Mouse (Mus musculus) CH12.LX (cell line): ENCODE data around the gene Nsg1. TPM values are rescaled to one million over a fixed set of nuclear protein-coding genes. Genes with fewer than 3 reads are reported as not detected.

Experiments
- DNase-seq: peaks from one replicate; pipeline ENCODE4 v3.0.0-alpha.2; 2013; ENCODE audit errors: extremely low read depth
- H3K27ac ChIP-seq: 2 replicates; pipeline ENCODE4 v1.5.1; 2012; ENCODE audit warnings: low read depth, mild to moderate bottlenecking, control low read depth, moderate library complexity; ENCODE audit not compliant: insufficient read depth
- H3K27me3 ChIP-seq: replicated peaks from 2 replicates; pipeline ENCODE3; 2012; ENCODE audit warnings: inconsistent platforms
- H3K36me3 ChIP-seq, 2 experiments: replicated peaks in 1 of 2; 2 replicates each; pipeline versions ENCODE3 to v1.6.1; 2012; ENCODE audit warnings: inconsistent platforms in 1 of 2, low read length in 1 of 2, mild to moderate bottlenecking in 1 of 2, mixed read lengths in 1 of 2, moderate library complexity in 1 of 2; ENCODE audit not compliant: control insufficient read depth in 1 of 2, insufficient read depth in 1 of 2
- H3K4me1 ChIP-seq, 2 experiments: 2 replicates each; pipeline ENCODE4 v1.6.1; 2012; ENCODE audit warnings: inconsistent platforms in 1 of 2, moderate library complexity in 1 of 2; ENCODE audit not compliant: insufficient read depth in 2 of 2, control insufficient read depth in 1 of 2
- H3K4me2 ChIP-seq: 2 replicates; pipeline ENCODE4 v1.6.1; 2012; ENCODE audit warnings: low read depth, mild to moderate bottlenecking, control low read depth; ENCODE audit not compliant: poor library complexity, insufficient read depth, severe bottlenecking
- H3K4me3 ChIP-seq, 3 experiments: fragments of 150-350 bp in 1 of 3; sonication (generic) in 1 of 3; replicated peaks in 1 of 3; 2 replicates each; pipeline versions ENCODE3 to v1.5.1; 2011 to 2012; ENCODE audit warnings: low read depth in 2 of 3, low read length in 2 of 3, mild to moderate bottlenecking in 2 of 3, moderate library complexity in 2 of 3, control low read depth in 1 of 3, improper control_type of control experiment in 1 of 3, inconsistent platforms in 1 of 3, mixed read lengths in 1 of 3; ENCODE audit not compliant: poor library complexity in 1 of 3
- H3K79me2 ChIP-seq: replicated peaks from 2 replicates; pipeline ENCODE4 v1.6.1; 2012; ENCODE audit warnings: mild to moderate bottlenecking, moderate library complexity; ENCODE audit not compliant: control insufficient read depth, poor library complexity, insufficient read depth, severe bottlenecking; ENCODE audit errors: extremely low read depth
- H3K9ac ChIP-seq: 2 replicates; pipeline ENCODE4 v1.6.1; 2012; ENCODE audit warnings: low read depth, mild to moderate bottlenecking, control low read depth, moderate library complexity; ENCODE audit not compliant: insufficient read depth
- H3K9me3 ChIP-seq: replicated peaks from 2 replicates; pipeline ENCODE3; 2012; ENCODE audit warnings: low read length, inconsistent platforms, mixed read lengths
- CTCF ChIP-seq, 2 experiments: IDR thresholded peaks in 1 of 2; conservative IDR thresholded peaks in 1 of 2; 2 replicates each; pipeline ENCODE4 v1.5.1; 2011 to 2012; ENCODE audit warnings: low read depth in 2 of 2, low read length in 2 of 2, improper control_type of control experiment in 1 of 2, inconsistent platforms in 1 of 2, mild to moderate bottlenecking in 1 of 2, moderate library complexity in 1 of 2
- ELF1 ChIP-seq: IDR thresholded peaks from 2 replicates; pipeline ENCODE4 v1.6.1; 2014; ENCODE audit warnings: low read depth, mild to moderate bottlenecking, inconsistent platforms, low read length, improper control_type of control experiment
- EP300 ChIP-seq: IDR thresholded peaks from 2 replicates; pipeline ENCODE4 v1.6.1; 2011; ENCODE audit warnings: low read length, improper control_type of control experiment
- IRF4 ChIP-seq: IDR thresholded peaks from 2 replicates; pipeline ENCODE4 v1.6.1; 2014; ENCODE audit warnings: low read depth, mild to moderate bottlenecking, inconsistent platforms, low read length, improper control_type of control experiment
- JUN ChIP-seq: IDR thresholded peaks from 2 replicates; pipeline ENCODE4 v1.6.1; 2011; ENCODE audit warnings: low read depth, mild to moderate bottlenecking, low read length, improper control_type of control experiment, moderate library complexity; ENCODE audit not compliant: insufficient read depth
- MAFK ChIP-seq: IDR thresholded peaks from 2 replicates; pipeline ENCODE4 v1.6.1; 2011; ENCODE audit warnings: low read length, improper control_type of control experiment; ENCODE audit not compliant: insufficient replicate concordance
- MEF2A ChIP-seq: IDR thresholded peaks from 2 replicates; pipeline ENCODE4 v1.6.1; 2014; ENCODE audit warnings: low read depth, mild to moderate bottlenecking, inconsistent platforms, low read length, improper control_type of control experiment, borderline replicate concordance
- NELFE ChIP-seq: IDR thresholded peaks from 2 replicates; pipeline ENCODE4 v1.6.1; 2011; ENCODE audit warnings: low read depth, low read length, improper control_type of control experiment
- NRF1 ChIP-seq: IDR thresholded peaks from 2 replicates; pipeline ENCODE4 v1.6.1; 2014; ENCODE audit warnings: low read depth, mild to moderate bottlenecking, inconsistent platforms, low read length, improper control_type of control experiment, moderate library complexity
- PAX5 ChIP-seq: IDR thresholded peaks from 2 replicates; pipeline ENCODE4 v1.6.1; 2012; ENCODE audit warnings: low read length, inconsistent platforms, mixed read lengths
- RCOR1 ChIP-seq: conservative IDR thresholded peaks from 2 replicates; pipeline ENCODE4 v1.6.1; 2012; ENCODE audit warnings: low read depth, mild to moderate bottlenecking, inconsistent platforms, low read length, improper control_type of control experiment
- SIN3A ChIP-seq: IDR thresholded peaks from 2 replicates; pipeline ENCODE4 v1.6.1; 2012; ENCODE audit warnings: low read length, improper control_type of control experiment, inconsistent platforms
- TBP ChIP-seq: conservative IDR thresholded peaks from 2 replicates; pipeline ENCODE4 v1.6.1; 2011; ENCODE audit warnings: low read depth, low read length, improper control_type of control experiment
- USF1 ChIP-seq: IDR thresholded peaks from 2 replicates; pipeline ENCODE4 v1.6.1; 2014; ENCODE audit warnings: low read depth, mild to moderate bottlenecking, inconsistent platforms, low read length, improper control_type of control experiment
- ZC3H11A ChIP-seq: IDR thresholded peaks from 2 replicates; pipeline ENCODE4 v1.6.1; 2012; ENCODE audit warnings: low read depth, mild to moderate bottlenecking, inconsistent platforms, low read length, improper control_type of control experiment
- ZKSCAN1 ChIP-seq: IDR thresholded peaks from 2 replicates; pipeline ENCODE4 v1.6.1; 2012; ENCODE audit warnings: low read depth, inconsistent platforms, low read length, improper control_type of control experiment, borderline replicate concordance
- ZMIZ1 ChIP-seq: IDR thresholded peaks from 2 replicates; pipeline ENCODE4 v1.6.1; 2012; ENCODE audit warnings: low read depth, mild to moderate bottlenecking, inconsistent platforms, low read length, improper control_type of control experiment
- ZNF384 ChIP-seq: IDR thresholded peaks from 2 replicates; pipeline ENCODE4 v1.6.1; 2012; ENCODE audit warnings: low read depth, low read length, improper control_type of control experiment, inconsistent platforms
- dilution Hi-C: fragments of 300-500 bp; cut with MboI; formaldehyde crosslinking; loops from 2 replicates; pipeline ENCODE4 v1.14.3; 2020; ENCODE audit warnings: low sequenced_read_pairs; ENCODE audit not compliant: extremely low pct_unique_long_range_greater_than_20kb, extremely low pct_ligation_motif_present
- in situ Hi-C: fragments of 300-500 bp; cut with MboI; formaldehyde crosslinking; loops from 3 replicates; pipeline ENCODE4 v1.14.3; 2019; ENCODE audit warnings: low sequenced_read_pairs, low pct_ligation_motif_present, low pct_unique_long_range_greater_than_20kb, mixed read lengths
- polyA plus RNA-seq: library from polyadenylated mRNA; unstranded; fragments of >175 nt; gene quantifications from 2 replicates; pipeline ENCODE4 v1.2.1, GENCODE M21; 2012; ENCODE audit warnings: low read depth; ENCODE audit not compliant: insufficient read length
- total RNA-seq, 2 experiments: library from RNA; depleted of rRNA; stranded (reverse); fragments of 300-350 nt in 1 of 2; fragments of >200 nt in 1 of 2; gene quantifications; 2 replicates each; pipeline ENCODE4 v1.2.3; 2012 to 2014

Gene Nsg1
- total and polyA plus RNA-seq, 3 experiments: 0.04 TPM; not detected in 2

- no peak for TF ChIP-seq RCOR1
- TF ChIP-seq ZKSCAN1: no peak
- TF ChIP-seq ZNF384: no peak
- no peak for TF ChIP-seq TBP
- no peak for TF ChIP-seq MEF2A
- no peak for TF ChIP-seq ZMIZ1
- TF ChIP-seq JUN: no peak
- no peak for TF ChIP-seq SIN3A
- TF ChIP-seq IRF4: no peak
- no peak for TF ChIP-seq CTCF (conservative IDR thresholded peaks at IDR 0.05 in 1 of 2, IDR thresholded peaks at IDR 0.05 in 1 of 2; ENCODE audit: low read depth in 2 of 2, low read length in 2 of 2)
- TF ChIP-seq EP300: no peak
- no peak for TF ChIP-seq NELFE
- no peak for TF ChIP-seq USF1
- TF ChIP-seq MAFK: no peak
- no peak for TF ChIP-seq ZC3H11A
- no peak for TF ChIP-seq NRF1
- TF ChIP-seq PAX5: no peak
- Histone ChIP-seq H3K4me2 (no peak overlapping the region), H3K27ac (no peak overlapping the region), H3K9me3 (peaks cover under 1% of the 10 kb centered on the region), H3K79me2 (no peaks in the 10 kb centered on the region), H3K27me3 (peaks cover 35% of the 10 kb centered on the region), H3K4me3 (no peak overlapping the region), H3K4me1 (no peaks in the 10 kb centered on the region), H3K9ac (no peak overlapping the region), H3K36me3 (peaks cover 4 to 15% of the 10 kb centered on the region in 2 experiments)
- in situ Hi-C loops: no loop called here
- DNase-seq: no peak
- dilution Hi-C loops: no loop called here
These were observed 35.2 kb upstream of the Nsg1 start for GRCm38 (mm10) chr5:38194946-38195345.

- in situ Hi-C loops (no loop called here), dilution Hi-C loops (no loop called here)
- Histone ChIP-seq H3K4me2 (no peak overlapping the region), H3K4me1 (no peaks in the 10 kb centered on the region), H3K79me2 (no peaks in the 10 kb centered on the region), H3K9ac (no peak overlapping the region), H3K36me3 (no peaks in the 10 kb centered on the region), H3K27me3 (peaks cover 58% of the 10 kb centered on the region), H3K4me3 (no peak overlapping the region)
- no peak for DNase-seq
- TF ChIP-seq ELF1: no peak
- TF ChIP-seq MAFK: no peak
- TF ChIP-seq, all 38 proteins: peak for 0
- Histone ChIP-seq H3K9me3 (peaks cover 11% of the 10 kb centered on the region), H3K27ac (no peak overlapping the region)
These were observed 31.2 kb upstream of the Nsg1 start for GRCm38 (mm10) chr5:38190907-38191306.
